ENCODE assay signal across 14 mouse cellular contexts in genomic region chr9:25493918-25494317, GRCm38 (mm10). TPM values are rescaled to one million over a fixed set of nuclear protein-coding genes. Genes with fewer than 3 reads are reported as not detected.
DNase-seq lines count a peak whose midpoint lies in the region.
"Had no signal": no experiment of that assay in that cellular context is flagged by ENCODE, and none has a peak within 500 bp of the region (broad histone marks: within the 10 kb centered on the region; RNA-seq: fewer than 3 reads in every experiment).

No protein-coding gene starts in this region.

- intact Hi-C loops in heart, postnatal 25 days (cut with DNase I) = no loop called here

- peak; percentile 88 for DNase-seq in heart, adult 11 months
- DNase-seq in heart, postnatal 25 days (ENCODE audit: low spot score) = no peak
- DNase-seq in ovary, adult 18-20 months (ENCODE audit: low spot score) = peak; percentile 68
- DNase-seq in ovary, postnatal 36 days (ENCODE audit: low spot score) = no peak
- DNase-seq in adrenal gland, adult 8-10 months = peak; percentile 88
- DNase-seq in fibroblast of lung, adult 2 months (ENCODE audit: low read depth) = peak; percentile 27
- DNase-seq in layer of hippocampus, adult 8-10 months (ENCODE audit: low spot score in 2 of 2) = no peak
- no peak for DNase-seq in gastrocnemius, postnatal 25 days
- DNase-seq: cerebellum, adult 11 months; cerebellum, postnatal 36 days; lung, adult 2 months; lung, postnatal 4 days; right cerebral cortex, adult 18-20 months; thymus, postnatal 36 days had no signal

RNA-seq across cellular contexts. Expression of gene Eepd1, which starts 12.6 kb away (rescaled TPM):
- 10 to 100 TPM; 16.8 to 21.2 TPM for total RNA-seq in heart, postnatal 25 days (2021)
- 10 to 100 TPM; 47.7 to 97.8 (median 53.3) TPM for total RNA-seq in adrenal gland, adult 8-10 months (2022)
- total RNA-seq in layer of hippocampus, adult 8-10 months (2022) = 10 to 100 TPM; 18.0 to 22.1 (median 19.6) TPM
- 10 to 100 TPM; 50.7 to 64.5 TPM for total RNA-seq in gastrocnemius, postnatal 25 days (2021)

Comparison
In these comparisons a context has a peak if more than half of its experiments do, and no peak if none do; other contexts are left out.
1. DNase-seq: peak in heart, adult 11 months (single experiment), ovary, adult 18-20 months (single experiment), adrenal gland, adult 8-10 months (single experiment) and fibroblast of lung, adult 2 months (single experiment); none in heart, postnatal 25 days (single experiment), ovary, postnatal 36 days (single experiment), layer of hippocampus, adult 8-10 months (0 of 2) and gastrocnemius, postnatal 25 days (single experiment).